Mouse (Mus musculus) liver, embryonic 12.5 days (tissue): ENCODE measurements at regions not wholly inside any gene's neighbourhood (a gene's known extent, or its start where the extent isn't known, plus 50 kb on each side); places are given as distances from the start of the nearest gene placed in this dataset.
"Not testable (repeated sequence)": the region's sequence is repeated elsewhere in the genome, so short reads cannot be mapped to it uniquely, and the experiment has no call there.

Source experiments
- ATAC-seq: fragments of 200-750 bp; cut with Nextera tagmentation; 2 replicates; pipeline ENCODE4 v1.8.0; 2017; ENCODE audit warnings: moderate number of reproducible peaks, mild to moderate bottlenecking, moderate library complexity
- H3K27ac ChIP-seq: fragments of 300-500 bp; sonication (generic); 2 replicates; pipeline ENCODE4 v1.5.1; 2016; ENCODE audit warnings: mild to moderate bottlenecking
- H3K27me3 ChIP-seq: fragments of 300-500 bp; sonication (generic); replicated peaks from 2 replicates; pipeline ENCODE4 v1.6.1; 2016; ENCODE audit warnings: mild to moderate bottlenecking, moderate library complexity
- H3K36me3 ChIP-seq: fragments of 300-500 bp; sonication (generic); 2 replicates; pipeline ENCODE4 v1.6.1; 2016; ENCODE audit warnings: mild to moderate bottlenecking, moderate library complexity
- H3K4me1 ChIP-seq: fragments of 300-500 bp; sonication (generic); 2 replicates; pipeline ENCODE4 v1.6.1; 2016
- H3K4me2 ChIP-seq: fragments of 300-500 bp; sonication (generic); 2 replicates; pipeline ENCODE4 v1.6.1; 2016; ENCODE audit warnings: mild to moderate bottlenecking, moderate library complexity
- H3K4me3 ChIP-seq: fragments of 300-500 bp; sonication (generic); 2 replicates; pipeline ENCODE4 v1.5.1; 2016; ENCODE audit warnings: mild to moderate bottlenecking, moderate library complexity
- H3K9ac ChIP-seq: fragments of 300-500 bp; sonication (generic); 2 replicates; pipeline ENCODE4 v1.6.1; 2016; ENCODE audit warnings: mild to moderate bottlenecking, moderate library complexity
- H3K9me3 ChIP-seq: fragments of 300-500 bp; sonication (generic); replicated peaks from 2 replicates; pipeline ENCODE4 v1.6.1; 2016; ENCODE audit warnings: mild to moderate bottlenecking, moderate library complexity
- WGBS: fragments of 180-500 bp; shearing (Covaris S2); methylation state at CpG from one replicate; pipeline ENCODE4 v1.1.7; 2016; ENCODE audit not compliant: insufficient replicate concordance; 5-methylcytosine and 5-hydroxymethylcytosine counted together

- no peak overlapping the region for H3K4me2 ChIP-seq
- no peak for ATAC-seq
- no peak overlapping the region for H3K27ac ChIP-seq
- 74% methylated on average over 3 of the region's 3 CpGs for WGBS
- H3K4me1 ChIP-seq = no peaks in the 10 kb centered on the region
- no peak overlapping the region for H3K9ac ChIP-seq
- no peak overlapping the region for H3K4me3 ChIP-seq
- H3K27me3 ChIP-seq = no peaks in the 10 kb centered on the region
- no peaks in the 10 kb centered on the region for H3K9me3 ChIP-seq
- no peaks in the 10 kb centered on the region for H3K36me3 ChIP-seq
Measured at GRCm38 (mm10) chr12:117352511-117352910, 163.8 kb upstream of the Rapgef5 start.

GRCm38 (mm10) chr12:117352938-117353337, 163.3 kb upstream of the Rapgef5 start:
- Histone ChIP-seq H3K36me3 (no peaks in the 10 kb centered on the region), H3K4me2 (no peak overlapping the region), H3K4me3 (no peak overlapping the region), H3K27me3 (no peaks in the 10 kb centered on the region), H3K9me3 (no peaks in the 10 kb centered on the region), H3K4me1 (no peaks in the 10 kb centered on the region), H3K27ac (no peak overlapping the region), H3K9ac (no peak overlapping the region)
- no peak for ATAC-seq

GRCm38 (mm10) chr12:117357811-117358210, 158.5 kb upstream of the Rapgef5 start:
- H3K36me3 ChIP-seq = no peaks in the 10 kb centered on the region
- no peak overlapping the region for H3K4me3 ChIP-seq
- no peak overlapping the region for H3K9ac ChIP-seq
- no peaks in the 10 kb centered on the region for H3K27me3 ChIP-seq
- 88% methylated on average over 2 of the region's 2 CpGs for WGBS
- H3K9me3 ChIP-seq = no peaks in the 10 kb centered on the region
- H3K4me1 ChIP-seq = no peaks in the 10 kb centered on the region
- no peak overlapping the region for H3K4me2 ChIP-seq
- no peak for ATAC-seq
- no peak overlapping the region for H3K27ac ChIP-seq

DNA sequence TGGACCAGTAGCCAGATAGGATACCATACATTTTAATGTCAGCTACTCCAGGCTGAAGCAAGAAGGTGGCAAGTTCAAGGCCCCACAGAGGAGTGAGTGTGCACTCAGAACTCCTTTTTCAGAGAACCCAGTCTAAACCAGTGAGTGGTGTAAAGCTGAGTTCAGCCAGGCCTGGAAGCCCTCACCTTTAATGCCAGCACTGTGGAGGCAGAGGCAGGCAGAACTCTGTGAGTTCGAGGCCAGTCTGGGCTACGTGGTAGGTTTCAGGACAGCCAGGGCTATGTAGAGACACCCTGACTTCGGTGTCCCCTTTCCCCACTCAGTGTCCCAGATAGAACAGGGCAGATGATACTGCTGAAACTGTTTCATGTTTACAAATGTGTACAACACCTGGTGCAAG, 157.4 kb upstream of the Rapgef5 start:
- Histone ChIP-seq H3K36me3 (no peaks in the 10 kb centered on the region), H3K4me1 (no peaks in the 10 kb centered on the region), H3K9me3 (no peaks in the 10 kb centered on the region), H3K9ac (no peak overlapping the region), H3K27me3 (no peaks in the 10 kb centered on the region), H3K4me2 (no peak overlapping the region), H3K4me3 (no peak overlapping the region), H3K27ac (no peak overlapping the region)
- no peak for ATAC-seq
- WGBS = 77% methylated on average over 3 of the region's 3 CpGs

DNA sequence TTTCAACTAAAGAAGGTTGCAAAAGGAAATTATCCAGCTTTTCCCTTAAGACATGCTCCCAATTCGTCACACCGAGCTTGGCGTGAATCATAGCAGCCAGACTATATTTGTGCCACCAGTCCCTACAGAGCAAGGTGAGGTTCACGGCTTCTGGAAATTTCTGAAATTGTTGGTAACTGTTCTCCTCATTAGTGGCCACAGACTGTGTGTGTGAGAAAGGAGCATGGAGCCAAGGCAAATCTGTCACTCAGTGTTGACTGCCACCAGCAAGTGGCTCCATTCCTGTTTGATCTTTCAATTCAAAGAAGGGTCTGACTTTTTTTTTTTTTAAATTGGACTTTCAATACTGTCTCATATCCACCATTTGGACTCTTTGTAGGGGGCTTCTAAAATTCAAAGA, 156.1 kb upstream of the Rapgef5 start:
- no peak overlapping the region for H3K4me2 ChIP-seq
- ATAC-seq = no peak
- H3K27me3 ChIP-seq = 0 out of 2 replicates have a peak, but pooled peaks cover 2% of the 10 kb centered on the region
- H3K36me3 ChIP-seq = no peaks in the 10 kb centered on the region
- H3K9ac ChIP-seq = no peak overlapping the region
- no peak overlapping the region for H3K27ac ChIP-seq
- WGBS = 67% methylated on average over 4 of the region's 4 CpGs
- H3K4me1 ChIP-seq = no peaks in the 10 kb centered on the region
- H3K4me3 ChIP-seq = no peak overlapping the region
- no peaks in the 10 kb centered on the region for H3K9me3 ChIP-seq

- Histone ChIP-seq H3K27me3 (0 out of 2 replicates have a peak, but pooled peaks cover 3% of the 10 kb centered on the region), H3K9me3 (no peaks in the 10 kb centered on the region)
- 77% methylated on average over 7 of the region's 7 CpGs for WGBS
Measured at GRCm38 (mm10) chr12:117361826-117362225, 154.5 kb upstream of the Rapgef5 start.

DNA sequence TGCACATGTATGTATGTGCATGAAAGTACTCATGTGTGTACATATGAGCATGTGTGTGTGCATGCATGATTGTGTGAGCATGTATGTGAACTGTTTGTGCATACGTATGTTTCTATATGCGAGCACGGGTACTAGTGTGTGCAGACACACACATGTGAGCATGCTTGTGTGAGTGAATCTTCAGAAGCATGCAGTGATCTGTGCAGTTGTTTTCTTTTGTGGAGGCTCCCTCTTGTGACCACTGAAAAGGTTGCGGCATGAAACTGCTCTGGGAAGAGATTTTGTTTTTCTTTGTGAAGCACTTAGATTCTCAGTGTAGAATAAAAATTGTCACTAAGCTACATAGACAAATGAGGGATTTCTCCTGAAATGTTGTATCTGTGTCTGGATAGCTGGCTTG, 152.8 kb upstream of the Rapgef5 start:
- H3K27me3 ChIP-seq, H3K4me1 ChIP-seq, H3K4me3 ChIP-seq, H3K9ac ChIP-seq, H3K36me3 ChIP-seq, H3K9me3 ChIP-seq, H3K4me2 ChIP-seq, H3K27ac ChIP-seq, ATAC-seq: not testable (repeated sequence)
- 65% methylated on average over 4 of the region's 4 CpGs for WGBS

More at GRCm38 (mm10) chr12:117361826-117362225, 154.5 kb upstream of the Rapgef5 start:
- H3K9ac ChIP-seq = no peak overlapping the region
- no peak for ATAC-seq
- H3K4me3 ChIP-seq = no peak overlapping the region
- no peak overlapping the region for H3K4me2 ChIP-seq
- H3K36me3 ChIP-seq = no peaks in the 10 kb centered on the region
- no peaks in the 10 kb centered on the region for H3K4me1 ChIP-seq
- H3K27ac ChIP-seq = no peak overlapping the region

GRCm38 (mm10) chr12:117365181-117365580, 151.1 kb upstream of the Rapgef5 start:
- no peak overlapping the region for H3K27ac ChIP-seq
- whole genome bisulfite sequencing = 85% methylated on average over 2 of the region's 2 CpGs
- H3K9me3 ChIP-seq = no peaks in the 10 kb centered on the region
- H3K4me2 ChIP-seq = no peak overlapping the region
- ATAC-seq = no peak
- no peaks in the 10 kb centered on the region for H3K36me3 ChIP-seq
- 0 out of 2 replicates have a peak, but pooled peaks cover 3% of the 10 kb centered on the region for H3K27me3 ChIP-seq
- H3K9ac ChIP-seq = no peak overlapping the region
- no peaks in the 10 kb centered on the region for H3K4me1 ChIP-seq
- no peak overlapping the region for H3K4me3 ChIP-seq

GRCm38 (mm10) chr12:117365876-117366275, 150.4 kb upstream of the Rapgef5 start:
- Histone ChIP-seq H3K27ac (no peak overlapping the region), H3K4me3 (no peak overlapping the region), H3K27me3 (0 out of 2 replicates have a peak, but pooled peaks cover 3% of the 10 kb centered on the region), H3K4me1 (no peaks in the 10 kb centered on the region), H3K36me3 (no peaks in the 10 kb centered on the region), H3K4me2 (no peak overlapping the region), H3K9ac (no peak overlapping the region), H3K9me3 (no peaks in the 10 kb centered on the region)
- 55% methylated on average over 5 of the region's 5 CpGs for WGBS
- ATAC-seq = no peak

GRCm38 (mm10) chr12:117378297-117378887, 137.9 kb upstream of the Rapgef5 start:
- no peak overlapping the region for H3K27ac ChIP-seq
- H3K4me3 ChIP-seq = no peak overlapping the region
- H3K9ac ChIP-seq = no peak overlapping the region
- no peak overlapping the region for H3K4me2 ChIP-seq
- H3K36me3 ChIP-seq = no peaks in the 10 kb centered on the region
- no peaks in the 10 kb centered on the region for H3K9me3 ChIP-seq
- H3K4me1 ChIP-seq = no peaks in the 10 kb centered on the region
- 0 out of 2 replicates have a peak, but pooled peaks have one; percentile 24 for ATAC-seq
- 69% methylated on average over 21 of the region's 21 CpGs for WGBS
- H3K27me3 ChIP-seq = no peaks in the 10 kb centered on the region

DNA sequence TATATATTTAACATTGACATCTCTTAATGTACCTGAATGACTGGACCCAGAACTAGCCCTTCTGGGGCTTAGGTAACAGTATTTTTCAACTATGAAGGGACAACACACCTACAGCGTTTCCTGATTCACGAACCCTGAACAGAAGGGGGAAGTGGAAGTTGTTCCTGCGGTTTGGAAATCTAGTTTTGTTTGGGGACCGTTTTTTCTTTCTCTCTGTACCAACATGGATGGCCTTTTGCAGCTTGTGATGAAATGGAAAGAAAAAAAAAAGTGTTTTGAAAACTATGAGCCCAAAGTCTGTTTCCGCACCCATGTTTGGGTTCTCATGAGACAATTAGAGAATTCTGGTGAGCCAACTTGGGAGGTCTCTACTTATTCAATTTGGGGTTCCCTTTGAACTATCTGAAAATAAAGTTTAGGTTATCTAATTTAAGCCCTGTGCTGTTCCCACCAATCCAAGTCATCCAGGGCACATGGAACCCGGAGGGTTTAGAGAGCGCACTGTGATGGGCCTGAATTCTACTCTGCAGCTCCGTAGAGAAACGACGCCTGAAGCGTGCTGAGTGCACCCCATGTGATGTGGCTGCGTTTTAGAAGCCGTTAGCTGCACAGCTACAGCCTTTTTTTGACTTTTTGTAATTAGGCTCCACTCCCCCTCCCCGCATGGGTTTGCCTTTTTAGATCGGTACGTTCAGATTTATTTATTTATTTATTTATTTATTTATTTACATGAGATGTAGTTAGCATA, 137.0 kb upstream of the Rapgef5 start:
- Histone ChIP-seq H3K36me3 (no peaks in the 10 kb centered on the region), H3K27ac (no peak overlapping the region), H3K9ac (no peak overlapping the region), H3K4me2 (no peak overlapping the region), H3K27me3 (no peaks in the 10 kb centered on the region), H3K9me3 (no peaks in the 10 kb centered on the region), H3K4me3 (no peak overlapping the region), H3K4me1 (no peaks in the 10 kb centered on the region)
- WGBS = 73% methylated on average over 16 of the region's 16 CpGs
- no peak for ATAC-seq

DNA sequence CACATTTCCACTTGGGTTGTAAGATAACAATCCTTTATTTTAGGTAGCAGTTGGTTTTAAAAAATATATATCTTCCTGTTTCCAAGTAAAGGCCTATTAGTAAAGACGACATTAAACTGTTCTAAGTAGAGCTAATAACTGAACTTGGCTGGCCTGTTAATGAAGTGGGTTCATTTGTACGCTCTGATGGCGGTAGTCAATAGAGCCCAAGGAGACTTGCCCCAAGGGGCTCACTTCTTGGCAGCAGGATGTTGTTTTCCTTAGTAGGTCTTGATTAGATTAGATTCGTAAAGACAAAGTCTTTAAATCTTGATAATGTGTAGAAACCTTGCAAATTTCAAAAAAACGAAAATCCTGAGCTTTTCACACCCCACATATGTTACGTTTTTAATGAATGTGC, 135.4 kb upstream of the Rapgef5 start:
- ATAC-seq = no peak
- WGBS = 66% methylated on average over 6 of the region's 6 CpGs

More for the DNA sequence above, 135.4 kb upstream of the Rapgef5 start:
- Histone ChIP-seq H3K4me3 (no peak overlapping the region), H3K27me3 (no peaks in the 10 kb centered on the region), H3K4me2 (no peak overlapping the region), H3K4me1 (no peaks in the 10 kb centered on the region), H3K36me3 (no peaks in the 10 kb centered on the region), H3K27ac (no peak overlapping the region), H3K9me3 (no peaks in the 10 kb centered on the region), H3K9ac (no peak overlapping the region)
